In the genomic region with DNA sequence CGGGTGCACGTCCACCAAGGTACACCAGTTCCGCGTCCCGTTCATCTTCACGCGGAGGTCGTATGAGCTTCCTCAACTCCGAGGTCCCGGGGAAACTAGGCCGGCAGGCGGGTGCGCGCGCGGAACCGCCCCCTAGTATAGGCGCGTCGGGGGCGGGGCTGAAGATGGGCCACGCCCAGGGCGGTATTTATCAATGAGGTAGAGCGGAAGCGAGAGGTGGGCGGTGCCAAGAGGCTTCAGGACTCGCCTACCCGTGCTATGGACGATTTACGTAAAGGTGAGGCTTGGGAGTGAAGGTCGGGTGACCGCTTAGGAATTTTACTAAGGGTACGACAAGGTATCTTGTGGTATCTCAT, we compare ENCODE assay signal across 8 mouse cellular contexts. TPM values are rescaled to one million over a fixed set of nuclear protein-coding genes. Genes with fewer than 3 reads are reported as not detected.
DNase-seq lines count a peak whose midpoint lies in the region; ATAC-seq and TF ChIP-seq lines count a peak whose summit lies in the region.
"Not testable (repeated sequence)": the region's sequence is repeated elsewhere in the genome, so short reads cannot be mapped to it uniquely, and the experiment has no call there.

Gene Tuft1 (minus strand): TSS at position 133 of the 356 bp plus-strand sequence.

- not testable (repeated sequence) for TF ChIP-seq POLR2A in kidney, adult 2 months (IDR thresholded peaks at IDR 0.05; ENCODE audit: low read depth, low read length)

- H3K9ac ChIP-seq in heart, embryonic 11.5 days (ENCODE audit: low read depth, low read length), result peak within 1 kb of the TSS; percentile 69

- H3K4me2 ChIP-seq in heart, embryonic 11.5 days, result peak within 1 kb of the TSS; percentile 79

- peaks cover 26% of the 10 kb centered on the region for H3K4me1 ChIP-seq in erythroblast, embryonic 14.5 days (ENCODE audit: control insufficient read depth)
- H3K4me1 ChIP-seq in heart, embryonic 11.5 days (ENCODE audit: control insufficient read depth, insufficient read depth, low read length); kidney, adult 2 months (ENCODE audit: control insufficient read depth, insufficient read depth, low read length); limb, embryonic 10.5 days: not testable (repeated sequence)

- H3K4me3 ChIP-seq in erythroblast, embryonic 14.5 days (replicated peaks), result peak within 1 kb of the TSS; percentile 66
- H3K4me3 ChIP-seq in heart, embryonic 11.5 days (ENCODE audit: low read depth, low read length), result peak within 1 kb of the TSS; percentile 51
- H3K4me3 ChIP-seq in kidney, adult 2 months (ENCODE audit: insufficient read depth, low read depth, low read length), result peak within 1 kb of the TSS; percentile 65
- H3K4me3 ChIP-seq in limb, embryonic 10.5 days, result peak within 1 kb of the TSS; percentile 49

- peak within 1 kb of the TSS; percentile 29; the same call in 1 of the 2 replicates for H3K27ac ChIP-seq in heart, embryonic 11.5 days (ENCODE audit: low read depth, low read length)
- peak within 1 kb of the TSS; percentile 93 for H3K27ac ChIP-seq in kidney, adult 2 months (ENCODE audit: insufficient read depth, low read depth, low read length)
- H3K27ac ChIP-seq in limb, embryonic 10.5 days, result not testable (repeated sequence)

- not testable (repeated sequence) for H3K36me3 ChIP-seq in erythroblast, embryonic 14.5 days (ENCODE audit: control insufficient read depth); heart, embryonic 11.5 days (ENCODE audit: control insufficient read depth, insufficient read depth, low read length); kidney, adult 2 months (ENCODE audit: control insufficient read depth, insufficient read depth, low read length); limb, embryonic 10.5 days

- WGBS in heart, embryonic 11.5 days (ENCODE audit: insufficient replicate concordance), result 0% methylated on average over 21 of the region's 33 CpGs
- under 1% methylated on average over 23 of the region's 33 CpGs for WGBS in kidney, adult 2 months
- 0% methylated on average over 22 of the region's 33 CpGs for WGBS in limb, embryonic 10.5 days

- not testable (repeated sequence) for H3K9me3 ChIP-seq in erythroblast, embryonic 14.5 days (ENCODE audit: control insufficient read depth, low read length); heart, embryonic 11.5 days (replicated peaks; ENCODE audit: control insufficient read depth, low read length); limb, embryonic 10.5 days (replicated peaks)

- ATAC-seq in heart, embryonic 11.5 days (replicated peaks; ENCODE audit: insufficient number of reproducible peaks, low FRiP score, low TSS enrichment), result peak; percentile 90
- peak; percentile 91 for ATAC-seq in megakaryocyte progenitor cell, adult 5-6 weeks (replicated peaks; ENCODE audit: poor library complexity)

- not testable (repeated sequence) for TF ChIP-seq CTCF in kidney, adult 2 months (conservative IDR thresholded peaks at IDR 0.05; ENCODE audit: insufficient read depth, insufficient read length, low read depth, low read length)

- not testable (repeated sequence) for H3K27me3 ChIP-seq in erythroblast, embryonic 14.5 days (ENCODE audit: control insufficient read depth); heart, embryonic 11.5 days (ENCODE audit: control insufficient read depth, insufficient read depth, low read length); kidney, adult 2 months (replicated peaks; ENCODE audit: control insufficient read depth, insufficient read depth, low read length)
- H3K27me3 ChIP-seq in limb, embryonic 10.5 days (ENCODE audit: low read depth, poor library complexity, severe bottlenecking), result peaks cover 20% of the 10 kb centered on the region; the same call in 1 of the 2 replicates

- DNase-seq in adrenal gland, postnatal 36 days, result peak; percentile 86
- peak; percentile 90 for DNase-seq in kidney, adult 2 months
- not testable (repeated sequence) for DNase-seq in limb, embryonic 10.5 days (ENCODE audit: low spot score)
- DNase-seq in right cerebral cortex, postnatal 25 days, result peak; percentile 40
- peak; percentile 71 for DNase-seq in urinary bladder, postnatal 25 days (ENCODE audit: low spot score)

RNA-seq across cellular contexts. Expression of gene Tuft1, which starts in this region (rescaled TPM):
- total RNA-seq in adrenal gland, postnatal 36 days (2021), result 10 to 100 TPM; 10.5 to 11.6 TPM
- polyA plus RNA-seq in erythroblast, embryonic 14.5 days (2012), result 0.30 and 0.68 TPM in 2 replicates
- polyA plus RNA-seq in heart, embryonic 11.5 days (2014; fragmentation: Nextera tagmentation; extraction: Ambion mirVana), result 8.7 and 10.5 TPM in 2 replicates
- 15.3 and 15.9 TPM in 2 replicates for polyA plus RNA-seq in kidney, adult 2 months (2012; rRNA removed)
- 4.1 and 4.5 TPM in 2 replicates for polyA plus RNA-seq in limb, embryonic 10.5 days (2016; fragmentation: Nextera tagmentation; extraction: Ambion mirVana)
- 3.5 TPM in 2 replicates for total RNA-seq in megakaryocyte progenitor cell, adult 5-6 weeks (2015)
- total RNA-seq in megakaryocyte progenitor cell, adult 5-6 weeks (2017), result 4.2 and 5.2 TPM in 2 replicates
